Mouse (Mus musculus): Measurements from ENCODE around the gene Hnmt. TPM values are rescaled to one million over a fixed set of nuclear protein-coding genes. Genes with fewer than 3 reads are reported as not detected.

The Hnmt gene
- polyA plus RNA-seq (2014; fragmentation: Illumina TruSeq; extraction: RNeasy Lipid Tissue Mini Kit (QIAGEN cat#74804); ENCODE audit: low read depth, low replicate concordance) = 19.9 TPM

GRCm38 (mm10) chr2:24049344-24049990 is at the start of gene Hnmt:
Gene Hnmt (minus strand): TSS chr2:24049394.

DNA sequence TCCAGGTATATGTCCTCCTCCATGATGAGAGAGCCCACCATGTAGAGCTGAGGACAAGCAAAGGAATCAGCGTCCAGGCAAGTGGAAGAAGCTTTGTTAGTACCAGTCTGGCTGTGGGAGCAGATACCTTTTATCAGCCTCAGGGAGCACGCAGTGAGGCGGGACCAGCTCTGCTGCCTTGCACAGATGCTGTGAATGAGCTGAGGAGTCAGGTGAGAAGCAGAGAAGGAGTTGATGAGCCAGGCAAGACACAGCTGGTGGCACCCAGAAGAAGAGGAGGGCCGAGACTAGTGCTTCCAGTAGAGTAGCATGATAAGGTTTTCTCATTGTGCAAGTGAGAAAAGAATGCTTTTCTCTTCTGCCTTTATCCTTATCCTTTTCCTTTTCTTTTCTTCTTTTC is 47.3 kb upstream of the Hnmt start, which contains the start of gene Tbpl2:
Gene Tbpl2, minus strand, starts transcription at position 101 of the 400 bp plus-strand sequence.

Other genes with a start within 250 kb of the Hnmt start
- gene Tbpl2, start 47.2 kb upstream of the Hnmt start, polyA plus RNA-seq (2014; fragmentation: Illumina TruSeq; extraction: RNeasy Lipid Tissue Mini Kit (QIAGEN cat#74804); ENCODE audit: low read depth, low replicate concordance) = not detected
- gene Il1f8, start 103.8 kb upstream of the Hnmt start, polyA plus RNA-seq (2014; fragmentation: Illumina TruSeq; extraction: RNeasy Lipid Tissue Mini Kit (QIAGEN cat#74804); ENCODE audit: low read depth, low replicate concordance) = not detected
- not detected for gene Il1f9, start 137.1 kb upstream of the Hnmt start, polyA plus RNA-seq (2014; fragmentation: Illumina TruSeq; extraction: RNeasy Lipid Tissue Mini Kit (QIAGEN cat#74804); ENCODE audit: low read depth, low replicate concordance)
- not detected for gene Il1f6, start 166.0 kb upstream of the Hnmt start, polyA plus RNA-seq (2014; fragmentation: Illumina TruSeq; extraction: RNeasy Lipid Tissue Mini Kit (QIAGEN cat#74804); ENCODE audit: low read depth, low replicate concordance)
- gene Il1f5, start 227.6 kb upstream of the Hnmt start, polyA plus RNA-seq (2014; fragmentation: Illumina TruSeq; extraction: RNeasy Lipid Tissue Mini Kit (QIAGEN cat#74804); ENCODE audit: low read depth, low replicate concordance) = not detected
- gene Il1f10, start 241.8 kb upstream of the Hnmt start, polyA plus RNA-seq (2014; fragmentation: Illumina TruSeq; extraction: RNeasy Lipid Tissue Mini Kit (QIAGEN cat#74804); ENCODE audit: low read depth, low replicate concordance) = not detected